Mouse (Mus musculus) 3134 (cell line): ENCODE results near the gene Ryr2.

Experiments
- DNase-seq: peaks from one replicate; pipeline ENCODE4 v3.0.0-alpha.2; 2011; ENCODE audit warnings: low spot score; ENCODE audit not compliant: insufficient read length; ENCODE audit errors: extremely low read depth

The Ryr2 gene

DNA sequence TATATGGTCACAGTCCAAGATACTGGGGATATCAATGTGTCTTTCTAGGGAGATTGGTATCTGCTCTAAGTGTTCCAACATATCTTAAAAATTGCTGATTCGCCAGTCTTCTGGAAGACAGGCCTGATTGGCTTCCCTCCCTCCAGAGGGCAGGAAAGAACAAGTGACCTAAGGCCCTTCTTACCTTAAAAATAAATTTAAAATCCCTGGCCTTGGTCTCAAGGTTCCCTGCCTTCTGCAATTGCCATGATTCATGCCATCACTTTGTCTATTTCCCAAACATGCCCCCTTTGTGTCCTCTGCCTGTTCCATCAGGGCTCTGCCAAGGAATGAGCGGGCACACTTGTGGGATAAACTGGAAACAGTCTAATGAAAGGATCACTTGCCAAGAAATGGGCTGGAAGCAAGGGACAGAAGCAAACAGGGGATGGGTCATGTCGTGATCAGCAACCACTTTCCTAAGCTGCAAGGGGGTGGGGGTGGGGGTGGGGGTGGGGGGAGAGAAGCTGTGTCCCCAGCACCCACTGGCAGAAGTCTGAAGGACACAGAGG, 10.3 kb downstream of the Ryr2 start:
- DNase-seq: no peak

DNA sequence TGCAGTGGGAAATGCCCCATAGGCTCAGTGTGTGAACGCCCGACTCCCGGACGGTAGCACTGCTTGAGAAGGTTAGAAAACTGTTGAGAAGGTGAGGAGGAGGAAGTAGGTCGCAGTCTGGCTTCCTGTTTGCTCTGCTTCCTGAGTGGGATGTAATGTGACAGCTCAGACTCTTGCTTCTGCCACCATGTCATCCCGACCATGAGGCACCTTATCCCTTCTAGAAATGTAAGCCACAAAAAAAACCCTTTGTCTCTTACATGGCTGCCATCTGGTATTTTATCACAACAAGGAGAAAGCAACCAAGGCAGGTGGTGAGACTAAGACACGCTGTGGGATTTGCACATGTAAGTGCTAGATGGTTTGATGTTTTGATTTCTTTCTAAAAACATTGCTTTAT, 12.2 kb downstream of the Ryr2 start:
- no peak for DNase-seq

DNA sequence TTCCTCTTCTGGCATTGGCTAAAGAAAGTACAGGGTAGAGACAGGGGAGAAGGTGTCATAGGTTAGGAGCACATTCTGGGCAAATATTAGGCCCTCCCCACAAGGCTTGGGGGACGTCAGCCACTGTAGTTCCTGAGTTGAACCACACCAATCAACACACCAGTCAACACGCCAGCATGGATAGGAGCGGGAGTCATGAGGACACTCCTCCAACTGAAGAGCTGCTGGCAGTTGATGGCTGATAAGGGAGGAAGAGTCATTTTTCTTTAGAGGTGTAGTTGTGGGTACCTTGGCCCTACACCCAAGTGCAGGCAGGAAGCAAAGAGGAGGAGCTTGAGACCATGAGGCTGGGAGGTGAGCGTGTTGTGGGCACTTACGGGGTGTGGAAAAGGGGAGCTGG, 13.6 kb downstream of the Ryr2 start:
- no peak for DNase-seq

DNA sequence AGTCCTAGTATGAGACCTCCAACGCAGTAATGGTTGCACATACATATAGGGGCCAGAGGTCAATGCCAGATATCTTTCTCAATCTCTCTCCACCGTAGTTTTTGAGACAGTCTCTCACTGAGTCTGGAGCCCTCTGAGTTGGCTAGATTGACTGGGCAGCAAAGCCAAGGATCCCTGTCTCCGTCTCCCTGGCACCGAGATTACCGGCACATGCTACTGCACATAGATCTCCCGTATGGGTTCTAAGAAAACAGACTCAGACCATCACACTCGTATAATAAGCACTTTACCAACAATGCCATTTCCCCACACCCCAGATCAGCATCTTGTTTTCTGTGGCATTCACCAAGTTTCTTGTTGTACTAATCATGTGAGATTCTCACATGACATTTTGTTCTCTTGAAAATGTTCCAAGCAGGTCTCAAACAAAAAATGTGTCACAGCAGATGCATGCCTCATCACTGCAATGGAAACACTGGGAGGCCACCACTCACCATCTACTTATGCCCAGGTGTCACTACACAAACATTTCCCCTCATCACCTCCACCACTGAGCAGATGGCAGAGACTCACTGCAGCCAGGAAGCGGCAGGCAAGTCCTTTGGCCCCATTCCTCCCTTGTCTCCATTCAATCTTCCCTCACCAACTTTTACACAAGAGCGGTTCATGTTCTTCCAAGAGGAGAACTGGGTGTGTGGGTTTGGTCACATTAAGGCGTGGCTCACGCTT, 14.2 kb downstream of the Ryr2 start:
- no peak for DNase-seq

DNA sequence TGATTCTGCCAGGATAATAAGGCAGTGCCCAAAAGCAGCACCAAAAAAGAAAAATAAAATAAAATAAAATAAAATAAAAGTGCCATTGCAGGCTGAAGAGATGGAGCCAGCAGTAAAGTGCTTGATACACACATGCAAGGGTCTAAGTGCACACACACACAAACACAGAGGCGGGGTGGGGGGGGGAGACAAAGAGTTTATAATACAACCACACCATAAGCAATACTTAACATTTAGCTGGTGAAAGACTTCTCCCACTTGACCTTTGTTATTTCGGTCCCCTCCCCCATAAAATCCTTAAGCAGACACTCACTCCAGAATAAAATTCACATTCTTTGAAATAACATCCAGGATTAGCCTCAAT, 22.7 kb downstream of the Ryr2 start:
- no peak for DNase-seq

DNA sequence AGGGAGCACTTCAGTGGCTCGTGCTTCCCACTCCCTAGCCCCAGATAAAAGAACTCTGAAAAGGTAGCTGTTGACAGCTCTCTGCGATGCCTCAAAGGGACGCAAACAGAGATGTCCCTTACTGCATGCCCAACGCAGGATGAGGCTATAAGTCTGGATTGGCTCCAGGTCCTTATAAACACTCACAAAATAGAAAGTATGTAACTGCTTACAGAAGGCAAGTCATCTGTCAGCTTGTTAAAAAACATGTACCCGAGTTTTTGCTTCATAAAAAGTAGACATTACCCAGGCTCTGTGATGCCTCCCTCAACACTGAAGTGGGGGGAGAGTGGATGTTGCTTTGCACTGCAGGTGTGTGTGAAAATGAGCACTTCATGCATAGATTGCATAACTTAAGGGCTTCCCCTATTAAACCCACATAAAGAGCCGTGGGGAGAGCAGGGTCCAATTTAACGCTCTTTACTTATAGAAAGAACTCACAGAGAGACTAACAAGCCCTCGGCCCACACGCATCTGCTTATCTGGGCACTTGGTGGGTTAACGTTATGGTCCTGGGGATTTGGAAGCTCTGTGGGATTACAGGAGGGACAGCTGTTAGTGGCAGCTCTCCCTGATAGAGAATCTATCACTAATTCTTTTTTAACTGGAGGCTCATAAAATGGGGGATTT, 23.2 kb downstream of the Ryr2 start:
- DNase-seq: no peak

DNA sequence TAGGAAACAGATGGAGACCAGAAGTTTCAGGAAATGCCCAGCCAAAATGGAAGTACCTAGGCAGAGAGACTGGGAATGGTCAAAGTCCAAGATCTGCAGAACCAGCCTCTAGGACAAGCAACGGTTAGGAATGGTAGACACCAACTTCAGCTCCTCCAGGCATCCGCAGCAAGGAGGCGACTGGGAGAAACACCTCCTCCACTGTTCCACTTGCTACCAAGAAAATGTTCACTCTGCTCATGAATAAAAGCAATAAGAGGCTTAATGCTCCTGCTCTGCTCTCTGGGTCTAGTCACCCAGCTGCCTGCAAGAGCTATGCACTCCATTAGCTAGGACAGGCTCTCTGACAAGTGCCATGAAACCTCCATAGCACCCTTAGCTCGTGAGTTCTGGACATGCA, 26.2 kb downstream of the Ryr2 start:
- no peak for DNase-seq

DNA sequence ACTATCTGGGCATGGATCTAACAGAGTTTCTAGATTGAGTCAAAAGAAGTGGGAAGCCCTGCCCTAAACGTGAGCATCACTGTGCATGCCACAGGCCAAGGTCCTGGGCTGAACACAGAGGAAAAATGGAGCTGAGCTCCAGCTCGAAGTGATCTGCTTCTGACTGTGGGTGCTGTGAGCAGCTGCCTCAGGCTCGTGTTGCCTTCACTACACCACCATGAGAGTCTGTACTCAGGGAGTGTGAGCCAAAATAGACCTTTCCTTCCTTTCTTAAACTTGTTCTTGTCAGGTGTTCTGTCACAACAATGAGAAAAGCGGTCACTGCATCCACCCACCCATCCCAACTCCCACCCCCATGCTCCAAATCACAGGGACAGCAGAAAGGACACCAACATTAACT, 27.2 kb downstream of the Ryr2 start:
- DNase-seq: no peak

DNA sequence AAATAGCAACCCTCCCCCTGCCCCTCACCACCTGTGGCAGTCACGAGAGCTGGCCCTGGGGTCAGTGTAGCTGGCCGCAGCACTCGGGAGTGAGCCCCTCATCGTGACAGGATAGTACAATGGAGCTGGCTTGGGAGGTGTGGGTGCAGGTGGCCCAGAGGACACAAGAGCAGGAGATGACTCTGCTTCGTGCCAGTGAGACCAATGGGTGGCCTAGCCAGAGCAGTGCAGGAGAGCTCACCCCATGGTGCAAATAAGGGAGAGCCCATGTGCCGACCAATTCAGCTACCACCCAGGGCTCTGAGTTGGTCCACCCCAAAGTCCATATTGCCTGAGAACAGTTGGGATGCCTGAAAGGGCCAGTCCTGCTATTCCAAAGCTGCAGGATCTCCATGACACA, 31.8 kb downstream of the Ryr2 start:
- no peak for DNase-seq

DNA sequence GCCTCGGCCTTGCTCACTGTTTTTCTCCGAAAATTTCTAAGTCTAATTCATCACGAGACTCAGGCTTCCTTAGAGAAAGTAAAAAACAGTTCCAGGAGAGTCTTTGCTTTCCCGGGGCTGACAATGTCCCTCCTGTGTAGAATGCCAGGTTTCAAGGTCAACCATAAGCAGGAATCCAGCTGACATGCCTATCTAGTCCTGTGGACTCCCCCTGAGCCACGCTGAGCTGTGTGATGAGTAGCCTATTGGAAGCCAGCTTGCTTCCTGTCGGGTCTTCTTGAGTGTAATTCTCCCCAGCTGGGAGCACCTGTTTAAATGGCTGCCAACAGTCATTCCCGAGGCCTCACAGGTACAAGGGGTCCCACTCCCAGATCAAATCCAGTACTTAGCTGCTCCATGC, 34.2 kb downstream of the Ryr2 start:
- DNase-seq: no peak

DNA sequence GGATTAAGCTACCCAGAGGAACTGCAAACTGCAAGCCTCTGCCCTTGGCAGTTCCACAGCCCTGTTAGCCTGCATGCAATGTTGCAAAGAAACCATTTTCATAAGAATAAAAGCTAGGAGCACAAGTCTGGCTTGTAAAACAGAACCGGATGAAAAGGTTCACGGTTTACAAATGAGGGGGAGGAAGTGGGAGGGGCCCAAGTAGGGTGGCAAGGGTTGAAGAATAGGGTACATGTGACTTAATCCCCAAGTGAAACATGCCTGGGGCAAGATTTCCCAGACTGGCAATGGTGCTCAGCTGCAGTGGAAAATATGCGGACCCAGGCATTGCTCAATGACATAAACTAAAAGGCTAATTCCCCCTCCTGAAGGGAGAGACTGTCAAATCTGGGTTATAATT, 34.6 kb downstream of the Ryr2 start:
- DNase-seq: peak; percentile 11

DNA sequence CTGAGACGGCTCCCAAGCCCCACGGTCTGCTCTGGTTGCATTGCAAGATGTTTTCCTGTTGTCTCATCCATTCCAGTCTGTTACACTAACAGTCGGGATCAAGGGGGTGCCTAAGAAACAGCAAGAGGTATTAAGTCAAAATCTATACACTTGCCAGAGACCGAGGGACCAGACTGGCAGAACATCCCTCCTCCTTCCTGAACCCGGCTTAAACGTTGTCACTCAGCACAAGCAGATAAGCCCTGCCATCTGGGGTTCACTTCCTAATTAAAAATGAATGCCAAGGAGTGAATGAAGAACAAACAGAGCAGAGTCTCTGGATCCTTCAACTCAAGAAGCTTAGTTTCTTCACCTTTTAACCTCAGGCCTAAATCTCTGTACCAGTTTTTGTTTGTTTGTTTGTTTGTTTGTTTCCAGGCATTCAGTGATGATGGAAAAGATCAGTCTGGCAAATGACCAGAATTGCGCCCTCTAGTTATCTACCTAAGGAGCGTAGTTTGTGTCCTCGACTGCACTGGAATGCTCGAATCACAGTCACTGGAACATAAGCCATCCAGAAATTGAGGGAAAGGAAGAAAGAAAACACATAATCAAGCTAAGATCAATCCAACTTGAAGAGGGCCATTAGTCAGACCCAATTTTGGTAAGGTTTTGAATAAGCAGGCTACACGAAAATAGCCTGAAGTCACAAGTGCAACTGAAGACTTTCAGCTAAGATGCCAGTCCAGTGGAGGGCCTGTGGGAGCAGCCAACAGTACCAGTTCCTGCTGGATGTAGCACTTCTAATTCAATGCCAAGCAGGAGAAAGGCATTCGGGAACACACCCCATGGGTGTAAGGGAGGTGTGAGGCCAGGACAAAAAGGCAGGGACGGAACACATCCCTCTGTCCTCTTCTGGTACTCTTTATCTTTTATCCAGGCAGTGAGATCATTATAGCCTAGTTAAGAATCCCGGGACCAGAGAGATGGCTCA, 36.3 kb downstream of the Ryr2 start:
- no peak for DNase-seq

DNA sequence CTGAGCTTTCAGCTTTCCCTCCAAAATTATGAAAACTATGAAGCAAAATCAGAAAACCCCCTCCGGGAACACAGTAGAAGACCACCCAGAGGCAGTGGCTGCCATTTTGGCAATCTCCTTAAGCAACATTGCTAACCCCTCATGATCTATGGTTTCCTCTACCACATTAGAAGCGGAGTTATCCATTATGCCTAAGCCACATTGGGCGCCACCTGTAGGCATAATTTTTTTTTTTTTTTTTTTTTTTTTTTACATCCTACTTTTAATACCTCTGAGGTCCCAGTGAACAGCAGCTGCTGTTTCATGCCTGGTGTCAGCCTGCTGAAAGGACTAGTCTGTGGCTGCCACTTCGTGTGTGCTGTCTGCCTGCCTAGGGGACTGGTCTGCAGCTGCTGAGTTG, 42.2 kb downstream of the Ryr2 start:
- no peak for DNase-seq

DNA sequence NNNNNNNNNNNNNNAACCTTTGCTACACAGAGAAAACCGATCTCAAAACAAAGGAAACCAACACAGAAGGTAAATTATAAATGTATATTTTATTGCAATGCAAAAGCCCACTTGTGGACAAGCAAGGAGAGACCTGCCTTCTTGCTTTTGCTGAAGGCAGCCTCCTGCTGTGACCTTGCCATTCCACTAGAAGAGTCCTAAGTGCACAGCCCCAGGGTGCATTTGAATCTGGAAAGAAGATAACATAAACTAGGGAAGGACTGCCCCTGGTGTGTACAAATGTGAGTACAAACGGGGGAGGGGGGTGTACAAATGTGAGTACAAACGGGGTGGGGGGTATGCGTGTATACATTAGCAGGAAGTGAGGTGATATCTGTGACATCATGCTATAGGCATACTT, 43.2 kb downstream of the Ryr2 start:
- DNase-seq: no peak

DNA sequence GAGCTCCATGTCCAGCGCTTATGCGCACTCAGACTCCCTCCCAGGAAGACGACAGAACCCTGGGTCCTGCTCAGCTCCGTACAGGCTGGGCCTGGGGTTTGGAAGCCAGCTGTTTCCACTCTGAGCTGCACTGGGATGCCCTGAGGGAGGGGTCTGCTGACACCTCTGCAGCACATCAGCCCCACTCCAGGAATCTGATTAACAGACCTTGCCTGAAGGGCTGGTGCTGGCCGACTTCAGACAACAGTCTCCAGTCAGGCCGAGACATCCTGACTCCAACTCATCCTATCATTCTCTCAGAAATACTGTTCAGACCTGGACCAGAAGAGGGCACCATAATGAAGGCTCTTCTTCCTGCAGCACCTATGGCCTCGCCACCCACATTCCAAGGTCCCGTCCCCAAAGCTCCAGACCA, 49.4 kb downstream of the Ryr2 start:
- no peak for DNase-seq

DNA sequence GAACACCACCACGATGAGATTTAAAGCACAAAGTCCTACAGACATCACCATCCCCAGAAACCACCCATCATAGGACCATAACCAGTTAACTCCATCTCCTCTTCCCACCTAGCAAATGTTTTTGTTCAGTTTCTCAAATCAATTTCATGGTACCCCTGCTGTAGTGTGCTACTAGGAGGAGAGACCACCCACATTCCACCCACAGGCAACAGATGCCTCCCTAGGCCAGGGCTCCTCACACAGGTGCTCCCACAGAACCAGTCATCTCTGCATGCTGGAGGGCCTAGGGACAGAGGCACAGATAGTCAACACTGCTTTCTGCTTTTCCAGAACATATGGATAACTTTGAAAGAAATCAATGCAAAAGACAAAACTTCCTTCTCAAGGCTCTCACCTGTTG, 50.8 kb downstream of the Ryr2 start:
- no peak for DNase-seq

DNA sequence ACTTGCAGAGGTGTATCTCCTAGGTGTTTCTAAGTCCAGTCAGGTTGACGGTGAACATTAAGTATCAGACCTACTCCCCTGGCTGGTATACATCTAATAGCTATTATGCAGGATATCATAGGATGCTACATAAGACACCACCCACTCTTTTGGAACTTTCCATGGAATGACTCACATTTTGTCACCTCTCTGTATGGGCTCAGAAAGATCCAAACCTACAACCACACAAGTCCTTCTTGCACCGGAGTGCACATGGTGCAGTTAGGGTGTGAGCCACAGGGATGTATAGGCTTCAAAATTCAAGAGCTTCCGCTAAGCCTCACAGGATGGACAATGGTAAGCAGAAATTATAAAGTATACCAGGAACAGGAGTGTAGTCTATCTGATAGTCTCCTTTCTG, 52.8 kb downstream of the Ryr2 start:
- no peak for DNase-seq

DNA sequence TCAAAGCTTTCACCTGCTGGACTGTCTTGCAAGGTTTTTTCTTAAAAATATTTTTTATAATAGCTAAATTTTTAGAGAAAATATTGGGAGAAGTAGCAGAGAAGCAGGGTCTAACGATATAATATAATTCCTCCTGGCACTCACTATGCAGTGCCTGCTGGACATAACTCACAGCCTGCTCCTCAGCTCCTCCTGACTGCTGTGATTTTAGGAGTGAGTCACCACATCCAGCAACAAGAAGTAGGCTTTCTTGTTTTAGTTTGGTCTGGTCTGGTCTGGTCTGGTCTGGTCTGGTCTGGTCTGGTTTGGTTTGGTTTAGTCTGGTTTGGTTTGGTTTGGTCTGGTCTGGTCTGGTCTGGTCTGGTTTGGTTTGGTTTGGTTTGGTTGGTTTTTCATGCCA, 55.9 kb downstream of the Ryr2 start:
- no peak for DNase-seq

DNA sequence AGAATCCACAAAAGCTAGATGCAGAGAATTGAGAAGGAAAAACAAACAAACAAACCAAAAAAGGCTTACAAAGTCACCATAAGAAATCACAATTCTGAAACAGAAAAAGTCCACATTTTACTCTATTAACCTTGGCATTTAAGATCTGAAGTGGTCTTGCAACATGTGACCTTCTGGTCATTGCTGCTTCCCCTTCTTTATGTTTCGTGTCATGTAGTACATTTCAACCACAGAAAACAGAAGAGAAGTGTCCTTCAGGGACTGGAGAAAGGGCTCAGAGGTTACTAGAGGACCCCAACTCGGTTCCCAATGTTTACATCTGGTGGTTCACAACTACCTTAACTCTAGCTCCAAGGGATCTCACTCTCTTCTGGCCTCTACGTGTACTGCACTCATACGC, 59.7 kb downstream of the Ryr2 start:
- DNase-seq: no peak

DNA sequence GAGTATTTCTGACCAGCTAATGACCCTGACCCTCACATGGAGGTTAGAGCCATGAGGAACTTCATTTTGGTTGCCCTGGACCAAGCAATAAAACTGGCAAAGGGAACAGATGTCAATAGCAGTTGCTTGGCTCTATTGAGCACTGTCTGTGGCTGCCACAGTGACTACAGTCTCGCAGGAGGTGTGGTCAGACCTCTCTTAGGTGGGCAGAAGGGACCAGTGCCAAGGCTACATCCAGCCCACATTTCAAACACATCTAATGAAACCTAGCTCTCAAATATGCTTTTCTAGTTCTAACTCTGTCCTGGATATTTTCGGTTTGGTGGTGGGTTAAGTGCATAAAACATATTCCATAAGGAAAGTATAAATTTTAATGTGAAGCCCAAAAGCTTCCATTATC, 62.0 kb downstream of the Ryr2 start:
- DNase-seq: no peak

DNA sequence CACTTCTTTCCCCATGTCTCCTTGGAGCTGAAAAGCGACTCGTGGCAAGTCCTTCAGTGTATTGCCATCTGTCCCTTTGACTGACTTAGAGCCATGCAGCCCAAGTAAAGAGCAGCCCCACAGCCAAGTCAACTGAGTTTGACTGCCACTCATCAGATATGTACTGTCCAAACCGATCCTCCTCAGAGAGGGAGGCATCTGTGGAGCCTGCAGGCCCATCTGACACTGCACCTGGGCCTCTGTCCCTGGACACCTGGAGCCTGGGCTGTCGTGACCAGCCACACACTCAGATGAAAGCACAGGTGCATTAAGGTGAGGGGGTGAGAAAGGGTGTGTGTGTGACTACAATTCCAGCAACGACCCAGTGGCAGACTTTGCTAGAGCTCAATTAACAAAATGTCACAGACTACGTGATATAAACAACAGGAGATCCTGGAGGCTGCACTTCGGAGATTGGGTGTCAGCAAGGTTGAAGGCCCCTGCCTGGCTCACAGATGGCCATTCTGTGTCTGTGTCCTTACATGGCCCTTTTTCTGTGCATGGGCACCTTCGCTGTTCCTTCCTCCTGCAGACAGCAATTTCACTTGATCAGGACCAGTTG, 63.8 kb downstream of the Ryr2 start:
- no peak for DNase-seq
